Mouse (Mus musculus): ENCODE results near the gene Fbxl4. TPM values are rescaled to one million over a fixed set of nuclear protein-coding genes. Genes with fewer than 3 reads are reported as not detected.

Gene Fbxl4
- 13.0 TPM for polyA plus RNA-seq (2014; fragmentation: Illumina TruSeq; extraction: RNeasy Lipid Tissue Mini Kit (QIAGEN cat#74804); ENCODE audit: low replicate concordance)

GRCm38 (mm10) chr4:22357266-22357930 lies at the start of gene Fbxl4:
TSS of gene Fbxl4 (plus strand) at chr4:22357543.

Other genes with a start within 250 kb of the Fbxl4 start
- gene Pou3f2, start 130.8 kb downstream of the Fbxl4 start, polyA plus RNA-seq (2014; fragmentation: Illumina TruSeq; extraction: RNeasy Lipid Tissue Mini Kit (QIAGEN cat#74804); ENCODE audit: low replicate concordance): not detected

Measured in small intestine, adult 10 weeks (tissue).